Mouse (Mus musculus) T-cell, adult 2 months (primary cell): Measurements from ENCODE around the gene Olfr317.
"Not testable (repeated sequence)": the region's sequence is repeated elsewhere in the genome, so short reads cannot be mapped to it uniquely, and the experiment has no call there.

ENCODE experiments used
- DNase-seq: peaks from one replicate; pipeline ENCODE4 v3.0.0; 2022; ENCODE audit warnings: low spot score

Gene Olfr317

DNA sequence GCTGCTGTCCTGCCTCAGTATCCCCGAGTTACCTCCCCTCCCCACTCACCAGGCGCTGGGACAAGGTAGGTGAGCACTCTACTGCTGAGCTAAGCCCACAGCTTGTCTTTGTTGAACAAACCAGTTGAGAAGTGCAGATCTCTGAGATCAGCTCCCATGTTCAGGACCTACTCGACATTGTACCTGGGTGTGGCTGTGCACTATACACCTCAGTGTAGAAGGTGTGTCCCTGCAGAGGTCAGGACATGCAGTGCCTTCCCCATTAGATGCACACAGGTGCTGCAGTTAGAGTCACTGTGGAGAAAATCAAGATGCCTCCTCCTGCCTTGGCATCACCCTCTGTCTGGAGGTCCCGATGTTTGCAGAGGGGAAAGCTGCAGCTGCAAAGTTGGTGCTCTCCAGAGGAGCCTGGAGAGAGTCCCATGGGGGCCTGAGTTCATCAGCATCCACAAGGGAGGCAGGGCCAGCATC is at the start of gene Olfr317:
TSS of gene Olfr317 (minus strand) at position 421 of the 471 bp plus-strand sequence.
- no peak for DNase-seq

DNA sequence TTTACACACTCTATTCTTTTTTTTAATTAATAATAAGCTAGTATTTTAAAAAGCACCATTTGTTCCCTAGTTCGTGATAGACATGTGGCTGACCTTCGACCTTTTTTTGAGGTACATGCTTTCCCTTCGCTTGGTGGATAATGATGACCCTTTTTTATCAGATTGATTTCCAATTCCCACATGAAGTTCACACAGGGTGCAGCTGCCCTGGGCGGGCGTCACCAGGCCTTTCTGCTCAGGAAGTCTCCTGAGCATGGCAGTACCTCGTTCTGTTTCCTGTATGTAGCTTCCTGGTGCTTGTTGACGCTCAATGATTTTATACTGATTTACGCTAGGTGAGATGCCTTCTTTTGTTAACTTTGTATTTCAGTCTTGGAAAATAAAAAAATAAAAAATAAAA is 49.3 kb upstream of the Olfr317 start:
- DNase-seq: peak; percentile 41

DNA sequence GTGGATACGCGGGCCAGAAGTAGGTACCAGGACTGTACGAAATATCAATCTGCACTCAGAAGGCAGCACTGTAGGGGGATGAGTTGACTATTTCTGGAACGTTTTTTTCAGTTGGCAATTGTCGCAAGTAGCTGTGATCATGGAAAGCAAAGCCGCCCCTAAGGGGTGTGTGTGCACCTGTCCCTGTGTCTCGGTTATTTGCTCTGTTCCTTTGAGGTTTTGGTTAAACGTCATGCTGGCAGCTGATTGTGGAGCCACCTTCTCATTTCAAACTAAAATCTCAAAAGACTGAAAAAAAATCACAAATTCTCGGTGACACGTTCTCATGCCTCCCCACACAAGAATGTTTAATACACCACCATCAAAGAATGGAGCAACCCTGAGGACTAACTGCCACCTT is 48.6 kb upstream of the Olfr317 start:
- DNase-seq: peak; percentile 35

DNA sequence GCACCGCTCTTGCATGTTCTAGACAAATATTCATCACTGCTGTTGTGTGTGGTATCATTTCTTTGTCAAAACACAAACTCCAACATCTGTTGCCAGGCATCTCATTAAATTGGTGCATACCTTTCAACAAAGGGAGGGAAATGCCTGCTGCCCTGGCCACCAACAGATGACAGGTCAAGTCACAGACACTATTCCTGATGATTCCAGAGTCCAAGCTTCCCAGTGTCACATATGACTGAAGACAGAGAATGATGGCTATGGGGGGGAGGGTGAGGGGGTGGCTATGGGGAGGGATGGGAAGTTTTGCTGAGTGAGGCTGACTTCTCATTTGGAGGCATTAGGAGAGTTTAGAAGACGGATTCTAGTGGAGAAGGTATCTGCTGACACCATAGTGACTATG is 45.2 kb upstream of the Olfr317 start:
- no peak for DNase-seq

DNA sequence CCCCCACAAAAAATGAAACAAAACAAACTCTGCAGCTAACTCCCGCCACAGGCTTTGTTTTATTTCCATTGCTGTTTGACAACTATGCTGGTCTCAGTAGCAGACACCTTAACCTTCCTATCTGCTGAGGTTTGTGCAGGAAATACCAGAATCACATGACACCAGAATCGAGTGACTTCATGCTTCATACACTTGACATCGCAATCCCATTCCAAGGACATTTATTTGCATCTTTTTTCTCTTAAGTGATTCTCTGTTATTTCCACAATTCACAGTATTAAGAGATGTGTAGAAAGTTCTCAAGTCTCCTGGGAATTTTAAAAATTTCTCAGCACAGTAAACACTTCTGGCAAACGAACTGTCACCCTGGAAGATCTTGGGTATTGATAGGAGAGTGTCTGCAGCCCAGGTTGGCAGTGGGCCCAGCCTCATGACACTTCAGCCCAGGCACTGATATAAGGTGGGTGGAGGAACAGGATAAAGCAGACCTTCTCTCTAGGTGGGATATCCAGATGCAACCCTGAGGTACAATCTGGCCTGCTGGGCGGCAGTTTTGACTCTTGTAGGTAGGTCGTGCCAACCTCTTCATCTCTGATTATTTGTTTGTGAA is 43.6 kb upstream of the Olfr317 start, which contains the start of gene Olfr314:
TSS of gene Olfr314 (plus strand) at position 473 of the 610 bp plus-strand sequence.
- DNase-seq: no peak

DNA sequence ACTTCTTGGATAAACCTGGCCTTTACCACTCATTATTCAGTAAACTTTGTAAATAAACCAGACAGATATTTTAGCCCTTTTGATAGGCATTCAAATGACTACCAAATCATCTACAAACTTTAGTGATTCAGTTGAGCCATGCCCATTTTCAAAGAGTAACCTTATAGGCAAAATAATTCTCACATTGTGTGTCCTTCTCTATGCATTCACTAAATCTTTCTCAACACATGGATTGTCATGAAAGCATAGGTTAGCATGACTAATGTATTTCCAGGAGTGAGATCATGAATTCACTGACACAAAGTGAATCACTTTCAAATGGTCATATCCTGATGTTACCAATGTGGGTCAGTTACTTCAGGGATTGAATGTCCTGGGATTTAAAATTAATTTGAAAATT is 33.9 kb upstream of the Olfr317 start, which contains the start of gene Olfr315:
TSS of gene Olfr315 (plus strand) at position 301 of the 400 bp plus-strand sequence.
- DNase-seq: no peak

DNA sequence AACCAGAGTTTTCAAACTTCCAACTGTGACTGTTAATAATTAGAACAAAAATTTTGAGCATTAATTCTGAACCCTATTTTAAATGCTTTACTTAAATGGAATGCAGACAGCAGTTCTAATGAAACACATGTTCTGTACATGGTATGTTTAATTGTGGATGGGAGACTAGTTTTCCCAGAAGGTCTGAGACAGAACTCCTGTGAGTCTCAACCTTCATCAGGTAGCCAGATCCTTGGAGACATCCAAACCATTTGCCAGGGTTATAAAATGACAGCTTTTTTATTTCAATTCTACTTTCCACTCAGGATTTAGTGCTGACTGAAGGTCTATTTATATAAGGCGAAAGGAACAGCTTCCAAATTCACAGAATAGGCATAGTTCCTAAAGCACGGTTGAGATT is 13.4 kb upstream of the Olfr317 start, which contains the start of gene Olfr316:
TSS of gene Olfr316 (plus strand) at position 301 of the 400 bp plus-strand sequence.
- DNase-seq: no peak

DNA sequence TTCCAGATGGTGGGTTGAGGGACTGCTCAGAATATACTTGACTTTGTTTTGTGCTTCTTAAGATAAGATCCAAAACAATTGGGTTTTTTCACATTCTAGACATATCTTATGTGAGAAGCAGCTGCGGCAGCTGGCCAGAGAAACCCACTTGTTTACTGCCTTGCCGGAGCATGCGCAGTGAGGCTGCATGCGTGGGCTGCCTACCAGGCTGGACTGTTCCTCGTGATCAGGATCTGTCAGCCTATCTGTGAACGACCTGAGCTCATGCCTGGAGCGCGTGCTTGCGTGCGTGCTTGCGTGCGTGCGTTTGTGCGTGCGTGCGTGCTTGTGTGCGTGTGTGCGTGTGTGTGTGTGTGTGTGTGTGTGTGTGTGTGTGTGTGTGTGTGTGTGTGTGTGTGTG is 12.1 kb upstream of the Olfr317 start:
- not testable (repeated sequence) for DNase-seq

DNA sequence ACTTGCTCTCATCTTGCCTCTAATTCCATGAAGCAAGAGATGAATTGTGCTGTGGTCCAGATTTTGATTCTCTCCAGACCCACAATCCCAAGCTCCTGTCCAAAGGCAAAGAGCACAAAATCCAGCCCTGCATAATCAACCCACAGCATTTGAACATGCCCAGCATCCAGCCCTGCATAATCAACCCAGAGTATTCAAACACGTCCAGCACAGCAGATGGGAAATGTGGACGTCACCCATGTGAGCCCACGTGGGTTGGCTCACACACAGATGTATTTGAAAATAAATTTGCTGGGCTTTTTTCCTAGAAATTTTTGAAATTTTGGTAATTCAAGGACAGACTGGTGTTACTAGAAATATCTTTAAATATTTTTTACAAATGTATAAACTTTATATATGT is 5.6 kb downstream of the Olfr317 start:
- DNase-seq: no peak

DNA sequence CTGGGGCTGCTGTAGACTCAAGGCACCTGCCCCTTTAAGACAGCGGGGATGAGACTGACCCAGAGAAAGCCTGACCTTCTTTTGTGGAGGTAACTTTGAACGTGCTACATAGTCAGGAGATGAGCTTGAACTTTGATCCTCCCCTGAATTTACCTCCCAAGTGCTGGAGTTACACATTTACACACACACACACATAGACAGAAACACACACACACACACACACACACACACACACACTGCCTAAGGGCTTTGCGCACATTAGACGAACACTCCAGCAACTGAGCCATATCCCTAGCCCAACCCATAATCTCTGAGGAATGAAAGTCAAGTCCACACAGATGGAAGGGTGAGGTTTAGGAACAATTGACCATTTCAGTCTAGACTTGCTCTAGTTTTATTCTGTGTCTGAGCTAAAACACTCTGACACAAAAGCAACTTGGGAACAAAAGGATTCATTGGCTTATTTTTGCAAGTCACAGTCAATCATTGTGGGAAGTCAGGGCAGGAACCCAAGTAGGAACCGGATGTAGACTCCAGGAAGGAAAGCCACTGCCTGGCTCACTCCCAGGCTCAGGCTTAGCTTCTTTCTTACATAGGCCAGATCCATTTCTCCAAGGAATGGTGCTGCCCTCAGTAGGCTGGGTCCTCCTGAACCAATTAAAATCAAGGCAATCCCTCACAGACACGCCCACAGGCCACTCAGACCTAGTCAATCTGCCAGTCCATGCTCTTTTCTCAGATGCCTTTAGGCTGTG is 10.9 kb downstream of the Olfr317 start:
- not testable (repeated sequence) for DNase-seq

DNA sequence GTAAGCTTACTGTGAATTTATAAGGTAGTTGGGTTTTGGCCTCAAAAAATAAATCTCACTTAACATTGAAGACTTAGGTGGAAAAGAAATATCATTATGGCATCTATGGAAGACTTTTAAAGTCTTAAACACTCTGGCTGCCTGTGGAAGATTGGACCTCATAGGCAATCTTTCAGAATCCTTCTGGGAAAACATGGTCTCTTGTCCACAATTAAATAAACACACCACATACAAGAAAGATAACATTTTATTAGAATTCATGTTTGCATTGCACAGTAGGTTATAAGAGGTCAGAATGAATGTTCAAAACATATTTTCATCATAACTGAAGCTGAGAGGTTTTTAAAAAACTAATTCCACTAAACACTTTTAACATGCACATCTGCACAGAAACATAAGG is 15.1 kb downstream of the Olfr317 start, which contains the start of gene Olfr318:
TSS of gene Olfr318 (minus strand) at position 101 of the 400 bp plus-strand sequence.
- no peak for DNase-seq

DNA sequence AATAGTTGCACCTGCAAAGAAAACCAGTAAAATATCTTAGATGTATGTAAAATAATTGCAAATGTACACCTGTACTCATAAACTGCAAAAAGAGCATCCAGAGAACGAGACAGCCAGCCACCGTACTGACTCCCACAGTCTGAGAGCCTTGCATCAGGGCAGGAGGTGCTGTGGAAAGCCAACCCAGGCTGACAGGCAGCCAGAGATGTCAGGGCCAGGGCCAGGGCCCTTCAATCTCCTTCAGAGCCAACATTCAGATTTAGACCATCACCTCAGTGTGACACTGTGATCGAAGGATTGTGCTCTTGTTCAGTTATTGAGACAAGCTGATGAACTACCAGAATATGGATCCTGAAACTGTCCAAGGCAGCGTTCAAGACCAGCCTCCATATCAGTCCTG is 19.3 kb downstream of the Olfr317 start:
- no peak for DNase-seq

DNA sequence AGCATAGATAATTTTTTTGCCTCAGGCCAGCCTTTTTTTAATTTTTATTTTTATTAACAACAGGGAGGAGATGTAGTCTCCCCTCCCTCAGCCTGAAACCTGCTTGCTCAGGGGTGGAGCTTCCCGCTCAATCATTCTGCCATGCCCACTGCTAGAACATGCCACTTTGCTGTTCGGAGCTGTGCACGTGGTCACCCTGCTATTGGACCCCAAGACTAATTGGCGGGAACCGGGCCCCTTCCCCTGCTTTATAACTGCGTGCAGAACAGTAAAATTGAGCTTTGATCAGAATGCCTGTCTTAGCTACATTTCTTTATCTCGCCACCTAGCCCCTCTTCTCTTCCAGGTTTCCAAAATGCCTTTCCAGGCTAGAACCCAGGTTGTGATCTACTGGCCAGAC is 21.3 kb downstream of the Olfr317 start:
- DNase-seq: not testable (repeated sequence)

DNA sequence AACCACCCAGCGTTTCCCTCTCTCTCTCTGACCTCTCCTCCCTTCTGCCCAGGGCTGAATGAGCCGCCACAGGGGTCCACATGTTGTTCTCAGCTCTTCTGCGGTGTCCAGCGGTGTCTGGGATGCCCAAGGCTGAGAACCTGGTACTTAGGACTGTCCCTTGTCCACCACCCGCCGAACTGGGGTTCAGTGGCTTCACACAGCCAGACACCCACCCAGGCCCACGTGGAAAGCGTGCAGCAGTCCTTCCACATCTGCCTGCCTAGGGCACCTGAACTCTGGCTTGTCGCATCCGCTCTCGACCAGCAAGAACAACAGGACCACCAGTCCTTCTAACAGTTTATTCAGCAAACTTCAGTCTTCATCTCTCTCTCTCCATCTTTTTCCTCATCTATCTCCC is 29.9 kb downstream of the Olfr317 start:
- no peak for DNase-seq

DNA sequence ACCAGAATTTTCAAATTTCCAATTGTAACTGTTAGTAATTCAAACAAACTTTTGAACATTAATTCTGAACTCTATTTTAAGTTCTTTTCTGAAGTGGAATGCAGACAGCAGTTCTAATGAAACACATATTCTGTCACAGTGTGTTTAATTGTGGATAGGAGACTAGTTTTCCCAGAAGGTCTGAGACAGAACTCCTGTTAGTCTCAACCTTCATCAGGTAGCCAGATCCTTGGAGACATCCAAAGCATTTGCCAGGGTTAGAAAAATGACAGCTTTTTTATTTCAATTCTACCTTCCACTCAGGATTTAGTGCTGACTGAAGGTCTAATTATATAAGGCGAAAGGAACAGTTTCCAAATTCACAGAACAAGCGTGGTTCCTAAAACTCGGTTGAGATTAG is 40.1 kb downstream of the Olfr317 start, which contains the start of gene Olfr319:
TSS of gene Olfr319 (plus strand) at position 301 of the 400 bp plus-strand sequence.
- no peak for DNase-seq
